Mouse (Mus musculus): ENCODE results near the gene Pklr.

GRCm38 (mm10) chr3:89113058-89113457 is 22.9 kb upstream of the Pklr start:
- TF ChIP-seq JUND (IDR thresholded peaks at IDR 0.05; ENCODE audit: low read depth, low read length) = no peak
- no peak for TF ChIP-seq POLR2A (IDR thresholded peaks at IDR 0.05; ENCODE audit: control insufficient read depth in 1 of 2, insufficient read depth in 1 of 2, low read depth in 1 of 2, low read length in 2 of 2, poor library complexity in 1 of 2)
- no peak for TF ChIP-seq CTCF (IDR thresholded peaks at IDR 0.05 in 2 of 3, conservative IDR thresholded peaks at IDR 0.05 in 1 of 3; ENCODE audit: control insufficient read depth in 1 of 3, insufficient read depth in 1 of 3, low read depth in 2 of 3, low read length in 3 of 3, poor library complexity in 1 of 3, severe bottlenecking in 1 of 3)
- no peak for TF ChIP-seq GATA1 (IDR thresholded peaks at IDR 0.05; ENCODE audit: low read depth, low read length)
- TF ChIP-seq RCOR1 (IDR thresholded peaks at IDR 0.05; ENCODE audit: low read depth, low read length) = no peak
- no peak for TF ChIP-seq USF1 (IDR thresholded peaks at IDR 0.05; ENCODE audit: low read depth, low read length)
- no peak for TF ChIP-seq POLR2AphosphoS2 (IDR thresholded peaks at IDR 0.05; ENCODE audit: low read length)
- no peak for TF ChIP-seq MAFK (IDR thresholded peaks at IDR 0.05; ENCODE audit: borderline replicate concordance, low read depth, low read length)
- no peak for TF ChIP-seq TAL1 (IDR thresholded peaks at IDR 0.05; ENCODE audit: low read length)
- TF ChIP-seq ZKSCAN1 (IDR thresholded peaks at IDR 0.05; ENCODE audit: low read depth, low read length) = no peak

Data from MEL (cell line).